Mouse (Mus musculus): ENCODE data around the gene Mob3b. TPM values are rescaled to one million over a fixed set of nuclear protein-coding genes. Genes with fewer than 3 reads are reported as not detected.

Mob3b gene
- total RNA-seq, 2 experiments from 2014 or later: 1.0 to 1.9 TPM

DNA sequence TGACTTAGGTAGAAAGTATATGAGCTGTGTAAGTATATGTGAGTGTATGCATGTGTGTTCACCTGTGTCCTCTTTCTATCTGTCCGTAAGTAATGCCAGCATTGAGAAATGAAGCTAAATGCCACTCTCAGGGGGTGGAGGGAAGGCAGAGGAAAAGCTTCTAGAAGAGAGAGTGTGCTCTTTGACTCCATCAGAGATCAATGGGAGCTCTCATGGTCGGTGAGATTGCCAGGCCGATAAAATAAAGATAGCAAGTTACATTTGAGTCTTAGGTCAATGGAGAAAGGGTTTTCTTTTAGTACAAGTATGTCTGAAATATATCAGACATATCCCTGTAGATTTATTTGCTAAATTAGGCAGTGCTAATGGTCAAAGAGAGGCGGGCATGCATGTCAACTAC, 9.0 kb downstream of the Mob3b start:
- DNase-seq: no peak

DNA sequence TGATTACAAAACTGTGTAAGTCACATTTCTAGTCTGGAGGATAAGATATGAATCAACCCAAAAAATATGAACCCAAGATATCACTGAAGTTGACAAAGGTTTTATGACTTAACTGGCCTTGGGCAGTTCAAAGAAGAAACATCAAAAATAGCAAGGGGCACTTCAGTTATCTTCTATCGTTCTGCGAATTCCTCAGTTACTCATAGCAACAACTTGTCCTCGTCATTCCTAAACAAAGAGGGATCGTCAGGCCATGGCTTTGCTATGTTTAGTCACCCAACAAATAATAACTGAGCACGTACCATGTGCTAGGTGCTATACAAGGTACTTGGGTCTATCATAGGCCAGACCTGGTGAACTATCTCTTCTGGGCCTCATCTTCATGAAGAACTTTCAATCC, 10.7 kb downstream of the Mob3b start:
- no peak for DNase-seq

DNA sequence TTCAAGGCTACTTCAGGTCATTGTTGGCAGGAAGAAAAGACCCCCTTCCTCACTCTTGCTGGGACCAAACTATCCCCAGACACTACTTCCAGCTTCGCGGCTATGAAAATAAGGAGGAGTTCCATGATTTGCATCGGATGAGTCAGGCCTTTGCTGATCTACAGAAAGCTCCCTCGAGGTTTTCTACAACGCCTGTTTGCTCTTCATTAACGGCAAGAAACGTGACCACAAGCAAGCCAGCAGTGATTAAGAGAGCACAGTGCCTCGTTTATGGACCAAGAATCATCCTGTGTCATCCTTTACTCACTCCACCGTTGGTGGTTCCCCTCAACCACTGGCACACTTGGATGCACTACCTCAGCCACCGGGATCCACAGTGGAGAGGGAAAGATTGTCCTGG, 11.6 kb downstream of the Mob3b start:
- DNase-seq: no peak

DNA sequence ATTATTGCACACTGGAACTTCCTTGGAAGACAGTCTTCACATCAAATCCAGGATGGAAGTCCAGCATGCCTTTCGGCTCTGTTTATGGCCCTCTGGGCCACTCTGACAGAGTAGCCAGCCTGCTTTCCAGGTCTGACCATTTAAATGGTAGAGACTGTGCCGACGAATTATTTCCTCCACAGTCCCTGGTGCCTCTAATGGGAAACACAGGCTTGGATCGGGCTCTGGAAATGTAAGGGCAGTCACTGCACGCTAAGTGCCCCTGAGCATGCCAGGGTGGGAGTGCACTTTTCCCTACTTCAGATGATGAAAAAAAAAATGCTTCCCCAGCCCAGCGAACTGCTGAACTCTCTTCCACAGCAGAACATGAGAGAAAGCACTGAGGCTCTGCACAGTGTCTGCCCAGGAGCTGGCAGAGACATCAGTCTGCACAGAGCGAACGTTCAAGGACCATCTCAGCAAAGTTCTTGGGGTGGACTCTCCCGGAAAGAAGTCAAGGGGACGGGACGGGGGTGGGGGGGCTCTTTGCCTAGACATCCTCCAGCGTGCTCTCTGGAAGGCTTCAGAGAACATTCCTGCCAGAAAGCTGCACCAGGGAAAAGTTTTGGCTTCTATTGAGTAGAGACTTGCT, 13.7 kb downstream of the Mob3b start:
- no peak for DNase-seq

DNA sequence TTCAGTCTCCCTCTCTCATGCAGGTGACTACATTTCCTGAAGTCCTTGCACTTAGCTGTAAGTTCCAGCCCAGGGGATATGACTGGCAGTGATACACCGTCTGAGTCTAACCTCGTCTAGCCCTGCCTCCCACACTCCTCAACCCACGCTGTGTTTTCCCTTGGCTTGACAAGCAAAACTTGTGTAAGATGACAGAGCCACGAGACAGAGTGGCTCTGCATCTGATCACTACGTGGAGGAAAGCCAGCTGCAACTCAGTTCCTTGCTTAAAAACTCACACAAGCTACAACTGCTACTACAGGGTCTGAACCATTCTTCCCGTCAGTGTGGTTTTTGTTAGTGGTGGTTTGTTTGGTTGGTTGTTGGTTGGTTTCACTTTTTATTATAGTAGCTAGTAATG, 17.0 kb downstream of the Mob3b start:
- DNase-seq: no peak

DNA sequence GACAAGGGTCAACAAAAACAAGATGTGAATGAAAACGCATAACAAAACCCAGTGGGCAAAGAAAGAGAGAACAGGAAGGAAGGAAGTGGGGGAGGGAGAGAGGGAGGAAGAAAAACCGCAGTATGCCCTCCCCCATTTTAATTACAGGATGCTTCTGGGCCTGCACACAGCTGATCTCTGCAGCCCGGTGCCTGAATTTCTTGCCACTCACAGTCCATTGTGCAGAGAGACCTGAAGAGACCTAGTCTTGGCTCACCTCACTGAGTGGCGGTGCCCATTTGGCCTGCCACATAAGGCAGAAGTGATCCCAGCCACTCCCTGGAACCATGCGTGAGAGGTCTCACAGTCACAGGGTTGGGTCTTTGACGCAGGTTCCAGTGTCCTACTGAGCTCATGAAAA, 19.2 kb downstream of the Mob3b start:
- DNase-seq: no peak

DNA sequence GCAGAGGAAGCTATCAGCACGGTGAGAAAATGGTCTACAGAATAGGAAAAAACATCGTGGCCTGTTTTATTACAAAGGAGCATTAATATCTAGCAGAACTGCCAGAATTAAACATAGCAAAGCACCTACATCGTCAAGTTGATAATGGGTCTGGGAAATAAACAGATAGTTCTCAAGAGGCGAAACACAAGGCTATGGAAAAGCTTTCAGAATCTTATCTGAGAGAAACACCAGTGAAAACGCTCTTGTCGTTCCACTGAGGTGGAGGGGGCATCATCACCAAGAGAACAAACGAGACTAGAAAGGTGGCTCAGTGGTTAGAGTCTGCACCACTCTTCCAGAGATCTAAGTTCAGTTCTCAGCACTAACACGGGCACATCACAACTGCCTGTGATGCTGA, 20.3 kb downstream of the Mob3b start:
- no peak for DNase-seq

DNA sequence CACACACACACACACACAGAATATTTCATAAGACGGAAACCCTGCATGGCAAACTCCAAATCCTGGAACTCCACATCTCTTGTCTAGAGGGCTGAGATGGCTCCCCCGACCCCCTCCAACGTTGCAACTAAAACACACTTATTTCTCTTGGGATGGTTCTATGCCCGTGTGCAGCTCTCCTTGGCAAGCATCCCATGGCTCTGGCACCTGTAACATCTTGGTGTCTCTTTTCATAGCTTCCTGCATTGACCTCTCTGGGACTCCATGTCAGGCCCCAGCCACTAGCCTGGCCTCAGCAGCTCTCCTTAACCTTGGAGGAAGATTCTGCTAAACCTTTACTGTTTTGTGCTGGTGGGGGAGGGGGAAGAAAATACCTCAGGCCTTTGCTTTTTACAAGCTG, 21.5 kb downstream of the Mob3b start:
- DNase-seq: no peak

DNA sequence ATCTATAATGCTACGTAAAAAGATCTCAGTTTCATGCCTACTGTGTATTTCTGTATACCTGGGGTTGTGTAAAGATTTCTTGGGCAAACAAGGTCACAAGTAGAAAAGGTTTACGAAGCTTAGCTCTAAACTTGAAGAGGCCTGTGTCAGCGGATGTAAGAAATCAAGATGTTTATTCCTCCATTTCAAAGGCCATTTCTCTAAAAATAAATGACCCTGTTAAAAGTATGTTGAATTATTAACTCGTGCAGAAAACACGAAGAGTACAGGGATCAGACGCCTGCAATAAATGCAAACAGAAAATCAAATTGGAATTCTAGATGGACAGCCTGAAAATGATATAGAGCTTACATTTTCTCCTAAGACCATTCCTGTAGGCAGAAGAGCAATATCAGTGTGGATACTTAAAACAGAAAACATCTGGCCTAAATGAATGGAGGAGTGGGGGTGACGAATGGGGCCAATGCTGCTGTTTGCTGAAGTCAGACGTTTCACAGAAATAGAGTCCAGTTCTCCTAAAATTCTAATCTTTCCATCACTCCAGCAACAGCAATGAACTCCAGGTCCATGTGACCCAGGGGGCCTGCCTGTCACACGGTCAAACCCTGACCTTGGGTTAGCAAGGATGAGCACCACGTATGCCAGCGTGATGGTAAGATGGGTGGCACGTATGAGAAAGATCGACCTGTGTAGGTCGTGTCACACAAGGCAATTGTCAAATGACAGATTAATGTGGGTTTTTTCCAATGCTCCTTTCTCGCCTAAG, 22.3 kb downstream of the Mob3b start:
- DNase-seq: no peak

DNA sequence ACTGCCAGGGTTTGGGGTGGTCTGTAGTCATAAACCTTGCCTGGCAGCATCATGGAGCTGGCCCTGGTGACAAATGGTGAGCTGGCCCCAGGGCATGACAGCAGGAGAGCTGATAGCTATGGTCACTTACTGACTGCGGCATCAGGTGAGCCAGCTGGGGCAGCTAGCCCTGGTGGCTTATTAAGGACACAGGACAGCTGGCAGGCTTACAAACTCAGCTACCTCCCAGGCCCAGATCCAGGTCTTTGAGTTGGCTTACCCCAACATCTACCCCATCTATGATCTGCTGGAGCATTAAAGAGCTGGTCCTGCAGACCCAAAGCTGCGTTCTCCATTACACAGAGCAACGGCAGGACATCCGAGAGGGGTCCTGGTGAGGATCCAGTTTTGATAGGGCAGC, 23.9 kb downstream of the Mob3b start:
- no peak for DNase-seq

DNA sequence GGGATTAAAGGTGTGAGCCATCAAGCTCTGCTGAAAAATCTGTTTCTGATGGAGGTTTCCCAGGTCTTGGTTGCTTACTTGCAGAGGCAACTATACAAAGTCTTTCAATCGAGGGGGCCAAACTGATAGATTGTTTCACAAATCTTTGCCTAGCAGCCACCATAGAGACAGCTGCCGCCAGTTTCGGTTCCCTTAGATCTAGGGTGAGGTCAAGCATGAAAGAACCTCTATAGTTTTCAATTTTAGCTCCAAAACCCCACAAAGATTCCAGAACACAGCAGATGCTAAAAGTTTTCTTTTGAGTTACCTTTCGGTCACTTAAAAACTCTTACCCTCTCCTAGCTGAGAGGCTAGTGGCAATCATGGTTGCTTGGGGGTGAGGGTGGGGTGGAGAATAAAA, 25.7 kb downstream of the Mob3b start:
- peak in 1 of 2 experiments; percentile 25 for DNase-seq

DNA sequence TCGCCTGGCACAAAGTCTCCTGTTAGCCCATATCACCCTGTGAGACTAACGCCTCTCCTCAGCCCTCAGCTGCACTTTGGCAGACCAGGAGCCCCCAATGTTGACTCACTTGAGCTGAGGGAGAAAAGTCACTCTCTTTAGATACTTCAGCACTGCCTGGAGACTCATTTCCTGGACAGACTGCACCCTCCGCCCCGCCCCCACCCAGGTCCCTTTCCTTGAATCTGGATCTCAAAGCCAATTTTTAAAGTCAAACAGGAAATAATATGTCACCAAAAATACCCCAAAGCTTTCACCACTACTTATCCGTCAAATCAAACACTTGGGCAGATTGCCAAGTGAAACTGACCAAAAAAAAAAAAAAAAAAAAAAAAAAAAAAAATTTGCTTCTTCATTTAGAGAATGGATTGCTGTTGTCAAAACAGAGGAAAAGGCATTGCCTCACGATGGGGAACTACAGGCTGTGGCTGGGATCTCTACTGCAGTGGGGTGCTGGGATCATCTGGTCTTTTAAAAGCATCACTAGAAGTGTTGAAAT, 26.8 kb downstream of the Mob3b start:
- DNase-seq: peak; percentile 12 to 52

DNA sequence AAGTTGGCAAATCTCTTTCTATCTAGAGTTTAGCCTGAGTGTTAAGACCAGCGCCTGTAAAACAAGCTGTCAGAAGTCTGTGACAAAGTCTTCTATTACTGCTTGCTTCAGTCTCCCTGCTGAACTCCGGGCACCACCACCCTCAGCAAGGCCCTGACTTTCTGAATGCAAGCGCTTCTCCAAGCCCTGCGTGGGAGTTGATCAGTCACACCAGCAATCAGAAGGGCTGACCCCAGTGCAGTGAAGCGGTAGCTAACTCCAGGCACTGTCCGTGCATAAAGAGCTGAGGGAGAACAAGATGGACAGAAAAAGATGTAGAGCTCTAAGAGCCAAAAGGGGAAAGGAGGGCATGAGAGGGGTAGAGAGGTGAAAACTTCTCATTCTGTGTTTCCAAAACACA, 29.5 kb downstream of the Mob3b start:
- DNase-seq: no peak

DNA sequence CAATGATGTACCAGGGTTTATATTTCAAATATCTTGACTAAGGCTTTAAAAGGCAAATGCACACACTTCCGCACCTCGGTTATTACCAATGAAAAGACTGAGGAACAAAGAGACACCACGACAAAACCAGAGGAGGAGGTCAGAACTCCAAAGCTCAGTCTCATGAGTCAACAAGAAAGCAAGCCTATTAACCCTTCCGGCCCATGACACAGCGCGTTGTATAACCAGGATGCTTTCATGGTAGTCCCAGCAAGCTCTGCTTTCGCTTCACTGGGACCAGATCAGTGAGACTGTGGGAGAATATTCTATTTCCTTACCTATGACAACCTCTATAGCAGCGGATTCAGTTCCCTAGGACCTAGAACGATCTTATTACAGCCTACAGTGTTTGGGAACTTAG, 30.5 kb downstream of the Mob3b start:
- DNase-seq: no peak

DNA sequence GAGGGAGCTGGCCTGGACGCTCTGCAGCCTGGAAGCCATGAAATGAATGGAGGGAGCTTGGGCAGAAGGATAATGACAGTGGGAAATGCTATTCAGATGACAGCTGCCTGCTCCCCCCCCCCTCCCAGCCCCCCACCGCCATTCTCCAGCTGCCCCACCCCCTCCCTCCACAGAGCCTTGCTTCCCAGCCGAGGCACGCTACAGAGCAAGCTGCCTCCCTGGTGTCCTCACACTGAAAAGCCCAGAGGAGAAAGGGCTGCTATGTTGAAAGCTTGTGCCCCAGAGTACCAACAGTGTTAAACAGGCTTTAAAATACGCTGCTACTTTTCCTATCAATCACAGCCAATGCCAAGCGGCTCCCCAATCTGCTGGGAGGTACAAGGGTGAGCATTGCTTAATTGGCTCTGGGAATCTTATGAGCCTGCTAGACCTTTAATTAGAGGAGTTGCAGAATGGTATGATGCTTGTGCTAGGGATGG, 31.9 kb downstream of the Mob3b start:
- no peak for DNase-seq

DNA sequence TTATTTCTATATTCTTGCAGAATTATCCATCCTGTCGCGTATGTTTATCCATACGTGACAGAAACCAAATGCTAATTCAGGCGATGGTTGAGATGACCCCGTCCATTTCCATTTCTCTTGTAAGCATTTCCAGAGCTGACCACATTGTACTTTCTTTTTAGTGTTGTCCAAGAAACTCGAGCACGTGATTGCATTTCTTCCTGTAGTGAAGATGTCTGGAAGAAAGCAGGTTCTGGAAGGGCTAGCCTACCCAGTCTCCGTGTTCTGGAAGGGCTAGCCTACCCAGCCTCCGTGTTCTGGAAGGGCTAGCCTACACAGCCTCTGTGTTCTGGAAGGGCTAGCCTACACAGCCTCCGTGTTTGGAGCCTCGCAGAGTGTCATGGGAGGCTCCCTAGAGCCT, 33.3 kb downstream of the Mob3b start:
- no peak for DNase-seq

DNA sequence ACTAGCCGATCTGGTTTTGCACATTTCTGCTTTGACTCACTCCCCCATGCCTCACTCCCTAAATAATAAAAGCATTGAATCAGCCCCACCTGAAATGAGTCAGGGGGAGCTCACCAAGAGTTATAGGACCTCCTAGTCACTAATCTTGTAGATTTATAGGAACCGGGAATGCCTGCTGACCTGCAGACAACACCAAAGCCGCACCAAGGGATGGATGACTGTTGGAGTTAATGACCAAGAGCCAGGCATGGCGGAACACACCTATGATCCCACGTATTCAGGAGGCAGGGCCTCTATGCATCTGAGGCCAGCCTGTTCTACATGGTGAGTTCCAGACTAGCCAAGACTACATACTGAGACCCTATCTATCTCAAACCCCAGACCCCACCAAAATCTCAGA, 34.2 kb downstream of the Mob3b start:
- DNase-seq: no peak

DNA sequence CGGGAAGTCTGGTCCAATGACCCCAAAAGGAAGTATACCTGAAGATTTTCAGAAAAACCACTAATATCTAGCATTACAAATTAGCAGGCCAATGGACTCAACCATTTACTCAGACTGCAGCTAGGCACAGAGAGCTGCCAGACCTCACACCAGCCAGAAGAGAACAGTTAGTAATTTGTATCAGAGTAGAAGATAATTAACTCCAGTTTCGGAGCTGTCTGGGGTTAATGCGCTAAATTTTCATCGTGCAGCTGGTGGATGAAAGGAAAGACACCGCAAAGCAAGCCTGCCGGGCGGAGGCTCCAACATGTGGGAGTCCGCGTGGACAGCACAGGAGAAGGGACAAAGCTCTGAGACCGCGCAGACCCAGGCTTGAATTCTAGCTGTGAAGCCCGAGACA, 36.2 kb downstream of the Mob3b start:
- DNase-seq: no peak

DNA sequence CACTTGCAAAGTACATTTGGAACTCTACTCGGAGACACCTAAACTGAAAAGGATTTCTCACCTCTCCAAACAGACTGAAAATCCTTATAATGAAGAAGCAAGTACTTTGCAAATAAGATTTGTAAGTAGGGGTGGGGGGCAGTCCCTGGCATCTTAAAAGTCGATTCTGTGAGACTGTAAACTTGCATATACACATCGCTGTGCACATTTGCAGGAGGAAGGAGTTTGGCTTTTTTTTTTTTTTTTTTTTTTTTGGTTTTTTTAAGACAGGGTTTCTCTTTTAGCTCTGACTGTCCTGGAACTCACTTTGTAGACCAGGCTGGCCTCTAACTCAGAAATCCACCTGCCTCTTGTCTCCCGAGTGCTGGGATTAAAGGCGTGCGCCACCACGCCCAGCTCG, 36.7 kb downstream of the Mob3b start:
- no peak for DNase-seq

DNA sequence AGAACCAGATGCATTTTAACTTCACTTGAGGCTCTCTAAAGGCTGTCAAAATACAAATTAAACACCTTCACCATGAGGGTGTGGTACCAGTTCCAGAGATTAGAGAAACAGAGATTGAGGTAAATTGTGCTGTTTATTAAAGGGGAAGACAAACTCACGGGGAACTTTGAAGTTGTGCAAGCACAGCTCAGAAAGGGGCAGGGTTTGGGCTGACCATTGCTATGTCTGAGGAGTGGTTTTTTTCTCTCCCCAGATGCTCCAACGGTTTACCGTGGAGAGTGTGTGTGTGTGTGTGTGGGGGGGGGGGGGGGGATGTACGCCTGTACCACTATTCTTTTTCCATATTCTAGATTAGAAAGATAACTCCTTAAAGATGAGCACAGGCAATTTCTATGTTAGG, 37.1 kb downstream of the Mob3b start:
- no peak for DNase-seq

DNA sequence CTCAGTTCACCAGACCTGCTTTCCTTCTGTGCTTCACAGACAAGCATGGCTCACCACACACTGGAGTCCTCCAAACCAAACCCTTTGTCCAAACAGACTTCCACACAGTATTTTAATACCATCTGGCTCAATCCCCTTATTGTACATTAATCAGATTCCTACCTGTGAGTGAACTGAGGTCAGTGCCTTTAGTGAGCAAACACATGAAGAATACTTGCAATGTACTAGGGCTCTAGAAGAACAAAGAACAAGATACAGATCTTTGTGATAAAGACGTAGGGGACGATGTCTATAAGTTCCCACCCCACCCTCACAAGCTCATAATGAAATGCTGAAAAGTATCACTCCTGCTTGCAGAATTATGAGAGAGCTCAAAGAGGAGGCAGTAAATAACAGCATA, 38.4 kb downstream of the Mob3b start:
- no peak for DNase-seq

DNA sequence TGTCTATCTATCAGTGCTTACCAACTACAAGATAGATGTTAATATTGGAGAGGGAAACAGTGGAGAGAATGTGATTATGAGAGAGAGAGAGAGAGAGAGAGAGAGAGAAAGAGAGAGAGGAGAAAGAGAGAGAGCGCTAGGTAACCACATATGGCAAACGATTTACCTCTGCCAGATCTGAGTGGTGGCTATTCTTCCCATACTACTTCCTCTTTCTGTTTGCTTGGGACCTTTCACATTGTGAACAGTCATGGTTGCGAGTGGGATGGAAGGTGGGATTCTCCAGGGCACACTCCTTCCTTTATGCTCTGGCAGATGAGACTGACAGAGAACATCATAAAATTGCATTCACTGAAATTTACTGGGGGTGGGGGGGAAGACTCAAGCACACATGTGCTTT, 40.1 kb downstream of the Mob3b start:
- DNase-seq: no peak

DNA sequence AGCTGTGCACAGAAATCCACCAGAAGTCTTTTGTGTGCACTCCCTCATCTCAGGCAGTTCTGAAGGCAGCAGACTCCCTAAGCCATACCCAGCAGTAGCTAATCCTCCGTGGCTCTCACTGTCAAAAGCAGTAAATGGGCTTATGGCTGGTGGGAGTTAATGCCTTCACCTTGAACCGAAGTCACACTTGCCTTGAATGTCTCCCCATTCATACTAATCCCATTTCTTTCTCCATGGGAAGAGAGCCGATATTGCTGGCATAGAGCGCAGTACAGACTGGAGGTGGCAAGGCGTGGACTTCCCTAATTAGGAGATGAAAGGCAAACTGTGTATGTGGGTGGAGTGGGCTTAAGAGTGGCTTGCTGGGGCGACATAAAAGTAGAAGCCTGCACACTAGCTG, 41.4 kb downstream of the Mob3b start:
- DNase-seq: no peak

DNA sequence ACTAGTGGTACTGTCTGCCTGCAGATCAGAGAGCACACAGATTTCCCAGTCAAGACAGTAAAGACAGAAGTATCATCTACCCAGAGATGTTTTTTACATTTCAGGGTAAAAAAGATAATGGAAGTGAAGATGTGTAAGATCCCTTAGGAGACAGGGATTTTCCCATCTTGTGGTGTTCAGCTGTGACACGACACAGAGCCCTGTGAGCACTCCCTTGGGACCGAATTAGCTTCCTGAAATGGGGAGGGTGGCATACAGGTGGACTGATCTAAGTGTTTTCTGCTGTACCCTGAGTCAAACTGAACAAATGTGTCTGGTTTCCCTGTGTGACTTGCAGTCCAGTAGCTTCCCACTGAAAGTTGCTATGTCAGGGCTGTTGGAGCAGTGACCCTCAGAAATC, 42.3 kb downstream of the Mob3b start:
- DNase-seq: no peak
